Mouse (Mus musculus) C2C12 (cell line): ENCODE measurements around the gene Fgd6.

Source experiments
- CTCF ChIP-seq: IDR thresholded peaks from one replicate; pipeline ENCODE4 v1.5.1; 2011; ENCODE audit not compliant: control insufficient read depth, insufficient read depth, insufficient read length
- MAX ChIP-seq: IDR thresholded peaks from one replicate; pipeline ENCODE4 v1.6.1; 2011; ENCODE audit warnings: mild to moderate bottlenecking, control low read depth
- MYOD1 ChIP-seq: IDR thresholded peaks from one replicate; pipeline ENCODE4 v1.6.1; 2011; ENCODE audit warnings: low read depth; ENCODE audit not compliant: control insufficient read depth, insufficient read length
- MYOG ChIP-seq: IDR thresholded peaks from one replicate; pipeline ENCODE4 v1.6.1; 2011; ENCODE audit not compliant: control insufficient read depth, insufficient read length; ENCODE audit errors: extremely low read depth
- USF1 ChIP-seq: IDR thresholded peaks from one replicate; pipeline ENCODE4 v1.6.1; 2011; ENCODE audit warnings: low read depth, mild to moderate bottlenecking, control low read depth, moderate library complexity

- TF ChIP-seq MYOG = no peak
- no peak for TF ChIP-seq CTCF
- TF ChIP-seq MYOD1 = no peak
- no peak for TF ChIP-seq USF1
- no peak for TF ChIP-seq MAX
These were observed 24.4 kb downstream of the Fgd6 start for GRCm38 (mm10) chr10:94060190-94060589.
